Mouse (Mus musculus) midbrain, embryonic 12.5 days (tissue): ENCODE results near the gene Pgpep1. TPM values are rescaled to one million over a fixed set of nuclear protein-coding genes. Genes with fewer than 3 reads are reported as not detected.
A peak's percentile ranks its signal among the peaks of the same experiment; 100 is the strongest.

Experiments used
- ATAC-seq: fragments of 200-750 bp; cut with Nextera tagmentation; 2 replicates; pipeline ENCODE4 v1.8.0; 2017; ENCODE audit warnings: low read depth, moderate TSS enrichment, moderate library complexity; ENCODE audit not compliant: low FRiP score
- H3K27ac ChIP-seq: fragments of 300-500 bp; sonication (generic); replicated peaks from 2 replicates; pipeline ENCODE4 v1.5.1; 2016; ENCODE audit warnings: mild to moderate bottlenecking
- H3K27me3 ChIP-seq: fragments of 300-500 bp; sonication (generic); 2 replicates; pipeline ENCODE4 v1.6.1; 2016; ENCODE audit warnings: mild to moderate bottlenecking
- H3K36me3 ChIP-seq: fragments of 300-500 bp; sonication (generic); 2 replicates; pipeline ENCODE4 v1.6.1; 2016
- H3K4me1 ChIP-seq: fragments of 300-500 bp; sonication (generic); 2 replicates; pipeline ENCODE4 v1.6.1; 2016
- H3K4me2 ChIP-seq: fragments of 300-500 bp; sonication (generic); replicated peaks from 2 replicates; pipeline ENCODE4 v1.6.1; 2016; ENCODE audit warnings: mild to moderate bottlenecking, moderate library complexity
- H3K4me3 ChIP-seq: fragments of 300-500 bp; sonication (generic); 2 replicates; pipeline ENCODE4 v1.5.1; 2016; ENCODE audit warnings: mild to moderate bottlenecking
- H3K9ac ChIP-seq: fragments of 300-500 bp; sonication (generic); replicated peaks from 2 replicates; pipeline ENCODE4 v1.6.1; 2016; ENCODE audit warnings: mild to moderate bottlenecking, moderate library complexity
- H3K9me3 ChIP-seq: fragments of 300-500 bp; sonication (generic); 2 replicates; pipeline ENCODE4 v1.6.1; 2016; ENCODE audit warnings: mild to moderate bottlenecking
- WGBS: fragments of 180-500 bp; shearing (Covaris S2); methylation state at CpG from one replicate; pipeline ENCODE4 v1.1.7; 2016; 5-methylcytosine and 5-hydroxymethylcytosine counted together
- polyA plus RNA-seq: library from polyadenylated mRNA; unstranded; fragments of >200 nt; fragmentation: Nextera tagmentation; extraction: Ambion mirVana; gene quantifications from 2 replicates; pipeline ENCODE4 v1.2.1, GENCODE M21; 2016

Gene Pgpep1
- polyA plus RNA-seq, 1 experiment from 2014 or later, result 93.7 TPM

DNA sequence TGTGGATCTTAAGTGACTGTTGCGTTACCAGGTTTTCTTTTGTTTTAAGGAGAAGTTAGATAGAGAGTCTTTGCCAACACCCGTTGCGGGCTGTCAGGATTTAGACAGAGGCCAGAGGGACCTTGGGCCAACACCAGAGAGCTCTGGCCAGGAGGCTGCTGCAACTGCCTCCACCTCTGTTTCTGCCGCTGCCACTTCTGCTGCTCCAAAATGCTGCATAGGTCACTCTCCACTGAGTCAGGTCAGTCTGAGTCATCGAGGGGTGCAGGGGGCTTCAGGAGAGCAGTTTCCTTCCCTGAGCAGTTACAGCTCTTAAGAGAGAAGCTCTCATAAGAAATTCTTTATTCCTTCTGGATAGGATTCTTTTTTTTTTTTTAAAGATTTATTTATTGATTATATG is 33.1 kb downstream of the Pgpep1 start:
- Histone ChIP-seq H3K4me1 (peaks cover 14% of the 10 kb centered on the region; the same call in 1 of the 2 replicates), H3K4me3 (no peak overlapping the region), H3K9ac (no peak overlapping the region), H3K4me2 (no peak overlapping the region), H3K36me3 (no peaks in the 10 kb centered on the region), H3K27me3 (peaks cover 36% of the 10 kb centered on the region), H3K27ac (no peak overlapping the region), H3K9me3 (no peaks in the 10 kb centered on the region)
- 90% methylated on average over 5 of the region's 5 CpGs for WGBS
- ATAC-seq, result no peak

DNA sequence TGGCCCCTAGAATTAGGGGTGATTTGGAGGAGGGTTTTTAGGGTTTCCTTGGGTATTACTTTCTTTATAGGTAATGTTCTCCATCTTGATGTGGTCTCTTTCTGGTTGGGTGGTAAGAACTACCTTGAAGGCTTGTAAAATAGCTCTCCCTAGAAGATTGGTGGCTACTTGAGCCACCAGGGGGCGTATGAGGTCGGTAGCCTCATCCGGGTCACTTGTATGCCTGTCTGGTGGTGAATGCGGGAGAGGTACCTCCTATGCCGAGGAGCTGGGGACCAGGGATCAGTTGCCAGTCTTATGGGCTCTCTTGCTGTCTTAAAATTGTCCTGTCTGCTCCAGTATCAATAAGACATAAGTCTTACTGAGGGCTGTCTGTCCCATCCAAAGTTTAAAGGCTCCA is 35.1 kb downstream of the Pgpep1 start:
- no peak for ATAC-seq
- Histone ChIP-seq H3K9me3 (no peaks in the 10 kb centered on the region), H3K4me2 (no peak overlapping the region), H3K4me3 (no peak overlapping the region), H3K27ac (no peak overlapping the region), H3K4me1 (peaks cover 9% of the 10 kb centered on the region; the same call in 1 of the 2 replicates), H3K9ac (no peak overlapping the region), H3K36me3 (no peaks in the 10 kb centered on the region), H3K27me3 (peaks cover 40% of the 10 kb centered on the region)
- WGBS, result 14% methylated on average over 5 of the region's 5 CpGs

DNA sequence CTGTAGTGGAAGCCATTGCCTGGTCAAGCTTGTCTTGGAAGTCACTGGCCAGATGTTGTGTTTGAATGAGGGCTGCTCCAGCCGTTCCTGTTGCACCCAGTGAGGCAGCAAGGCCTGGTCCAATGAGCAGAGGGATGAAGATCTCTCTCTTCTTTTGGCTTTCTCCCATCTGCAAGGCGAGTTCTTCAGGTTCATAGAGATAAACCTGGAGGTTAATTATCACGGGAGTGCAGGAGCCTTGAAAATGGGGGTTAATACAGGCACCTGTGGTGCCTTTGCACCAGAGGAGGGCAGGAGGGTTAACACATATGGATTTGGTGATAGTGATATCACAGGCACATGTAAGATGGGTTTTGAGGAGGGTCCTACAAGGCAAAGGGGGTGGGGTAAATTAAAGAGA is 38.0 kb downstream of the Pgpep1 start:
- no peak for ATAC-seq
- Histone ChIP-seq H3K9me3 (no peaks in the 10 kb centered on the region), H3K4me3 (no peak overlapping the region), H3K27ac (no peak overlapping the region), H3K4me1 (peaks cover 10% of the 10 kb centered on the region), H3K9ac (no peak overlapping the region), H3K4me2 (no peak overlapping the region), H3K36me3 (no peaks in the 10 kb centered on the region), H3K27me3 (peaks cover 36% of the 10 kb centered on the region)
- 67% methylated on average over 3 of the region's 3 CpGs for WGBS

DNA sequence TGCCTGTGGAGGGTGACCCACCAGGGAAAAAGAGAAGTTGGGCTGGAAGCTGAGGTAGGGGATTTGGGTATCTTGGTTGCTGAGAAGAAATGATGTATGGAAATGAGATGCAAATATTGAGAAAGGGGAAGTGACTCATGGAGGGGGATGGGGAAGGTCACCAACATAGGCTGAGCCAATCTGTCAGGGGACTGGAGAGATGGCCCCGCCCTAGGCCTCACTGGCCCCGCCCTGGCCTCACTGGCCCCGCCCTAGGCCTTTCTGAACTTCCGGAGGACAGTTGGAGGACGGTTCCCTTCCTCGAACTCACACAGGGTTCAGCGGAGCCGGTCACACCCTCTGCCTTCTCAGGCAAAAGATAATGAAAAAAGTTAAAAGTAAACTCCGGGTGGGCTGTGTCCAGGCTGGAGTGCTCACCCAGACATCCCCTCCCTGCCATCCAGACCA is 41.3 kb downstream of the Pgpep1 start:
- WGBS, result 34% methylated on average over 9 of the region's 9 CpGs
- no peaks in the 10 kb centered on the region for H3K9me3 ChIP-seq
- H3K27me3 ChIP-seq, result peaks cover 31% of the 10 kb centered on the region
- H3K4me2 ChIP-seq, result no peak overlapping the region
- H3K27ac ChIP-seq, result no peak overlapping the region
- H3K4me3 ChIP-seq, result no peak overlapping the region
- no peaks in the 10 kb centered on the region for H3K36me3 ChIP-seq
- no peak overlapping the region for H3K9ac ChIP-seq
- peaks cover 10% of the 10 kb centered on the region for H3K4me1 ChIP-seq
- ATAC-seq, result peak; percentile 67; the same call in 1 of the 2 replicates

DNA sequence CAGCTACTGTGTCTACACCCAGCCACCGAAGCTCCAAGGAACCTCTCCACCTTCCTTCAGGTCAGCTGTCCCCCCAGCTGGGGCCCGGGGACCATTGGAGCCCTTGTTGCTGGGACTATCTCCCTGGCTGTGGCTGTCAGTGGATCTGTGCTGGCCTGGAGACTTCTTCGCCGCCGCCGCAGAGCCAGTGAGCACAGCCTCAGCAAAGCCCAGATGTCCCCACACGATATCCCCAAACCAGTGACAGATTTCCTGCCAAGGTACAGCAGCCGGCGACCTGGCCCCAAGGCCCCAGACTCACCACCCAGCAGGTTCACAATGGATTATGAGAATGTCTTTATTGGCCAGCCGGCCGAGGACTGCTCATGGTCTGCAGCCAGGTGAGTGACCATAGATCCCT is 42.2 kb downstream of the Pgpep1 start:
- no peak overlapping the region for H3K4me2 ChIP-seq
- peaks cover 29% of the 10 kb centered on the region for H3K27me3 ChIP-seq
- no peak for ATAC-seq
- H3K4me1 ChIP-seq, result peaks cover 10% of the 10 kb centered on the region
- no peak overlapping the region for H3K4me3 ChIP-seq
- no peaks in the 10 kb centered on the region for H3K9me3 ChIP-seq
- H3K27ac ChIP-seq, result no peak overlapping the region
- H3K36me3 ChIP-seq, result no peaks in the 10 kb centered on the region
- 78% methylated on average over 11 of the region's 11 CpGs for WGBS
- H3K9ac ChIP-seq, result no peak overlapping the region

DNA sequence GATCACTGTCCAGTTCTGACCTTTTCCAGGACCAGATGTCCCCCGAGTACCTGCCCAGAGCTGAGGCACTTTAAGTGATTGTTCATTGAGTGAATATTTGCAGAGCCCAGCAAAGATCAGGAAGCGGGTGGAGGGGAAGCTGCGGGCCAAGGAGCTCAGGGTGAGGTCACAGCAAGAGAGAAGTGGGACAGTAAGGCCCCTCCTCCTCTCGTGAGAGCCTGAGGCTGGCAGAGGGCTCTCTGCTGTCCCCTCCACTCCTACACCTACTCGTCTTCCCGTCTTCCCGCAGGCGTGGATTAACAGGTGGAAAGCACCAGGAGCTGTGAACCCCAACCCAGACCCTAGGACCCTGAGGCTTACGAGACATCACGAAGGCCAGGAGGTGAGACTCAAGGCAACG is 43.5 kb downstream of the Pgpep1 start:
- 61% methylated on average over 11 of the region's 11 CpGs for WGBS
- Histone ChIP-seq H3K4me1 (peaks cover 12% of the 10 kb centered on the region), H3K9ac (no peak overlapping the region), H3K4me3 (no peak overlapping the region), H3K9me3 (no peaks in the 10 kb centered on the region), H3K4me2 (no peak overlapping the region), H3K36me3 (no peaks in the 10 kb centered on the region), H3K27me3 (peaks cover 15% of the 10 kb centered on the region), H3K27ac (no peak overlapping the region)
- ATAC-seq, result no peak

DNA sequence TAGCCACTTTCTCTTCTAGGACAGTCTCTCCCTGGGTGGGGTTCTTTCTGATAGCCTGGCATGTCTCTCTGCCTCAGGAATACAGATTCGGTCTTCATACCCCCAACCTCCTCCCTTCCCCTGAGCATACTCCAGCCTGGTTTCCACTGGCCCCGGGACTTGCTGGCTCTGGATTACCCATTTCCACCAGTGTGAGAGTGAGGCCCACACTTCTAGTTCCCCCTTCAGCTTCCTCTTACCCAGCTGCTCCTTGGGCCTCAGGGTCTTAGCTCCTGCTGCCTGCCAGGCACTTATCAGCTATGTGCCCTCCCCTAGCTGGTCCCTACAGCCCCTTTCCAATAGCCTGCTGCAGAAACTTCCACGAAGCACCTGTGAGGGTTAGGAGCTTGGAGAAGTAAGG is 44.3 kb downstream of the Pgpep1 start, which contains the start of gene Lrrc25:
TSS of gene Lrrc25 (plus strand) at position 262 of the 400 bp plus-strand sequence.
- ATAC-seq, result no peak
- no peaks in the 10 kb centered on the region for H3K9me3 ChIP-seq
- H3K27ac ChIP-seq, result no peak within 1 kb of the TSS
- peaks cover 13% of the 10 kb centered on the region for H3K27me3 ChIP-seq
- no peak within 1 kb of the TSS for H3K4me2 ChIP-seq
- WGBS, result 84% methylated on average over 3 of the region's 3 CpGs
- peaks cover 19% of the 10 kb centered on the region for H3K4me1 ChIP-seq
- H3K4me3 ChIP-seq, result no peak within 1 kb of the TSS
- H3K9ac ChIP-seq, result no peak within 1 kb of the TSS
- H3K36me3 ChIP-seq, result no peaks in the 10 kb centered on the region

DNA sequence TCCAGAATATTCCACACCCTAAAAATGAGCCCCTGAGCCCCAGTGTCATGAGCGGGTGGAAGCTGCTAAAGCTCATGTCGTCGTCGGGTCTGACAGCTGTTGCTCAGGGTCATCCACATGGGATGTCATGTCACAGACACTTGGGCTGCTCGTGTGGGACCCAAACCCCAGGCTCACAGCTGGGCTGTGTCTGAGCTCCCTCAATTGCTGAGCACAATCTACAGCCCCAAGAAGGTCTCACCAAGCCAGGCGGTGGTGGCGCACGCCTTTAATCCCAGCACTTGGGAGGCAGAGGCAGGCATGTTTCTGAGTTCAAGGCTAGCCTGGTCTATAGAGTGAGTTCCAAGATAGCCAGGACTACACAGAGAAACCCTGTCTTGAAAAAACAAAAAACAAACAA is 44.9 kb downstream of the Pgpep1 start:
- Histone ChIP-seq H3K9ac (no peak overlapping the region), H3K4me3 (no peak overlapping the region), H3K4me2 (no peak overlapping the region), H3K27me3 (peaks cover 6% of the 10 kb centered on the region; the same call in 1 of the 2 replicates), H3K4me1 (peaks cover 25% of the 10 kb centered on the region), H3K36me3 (no peaks in the 10 kb centered on the region), H3K27ac (no peak overlapping the region), H3K9me3 (no peaks in the 10 kb centered on the region)
- WGBS, result 87% methylated on average over 8 of the region's 8 CpGs
- ATAC-seq, result no peak

DNA sequence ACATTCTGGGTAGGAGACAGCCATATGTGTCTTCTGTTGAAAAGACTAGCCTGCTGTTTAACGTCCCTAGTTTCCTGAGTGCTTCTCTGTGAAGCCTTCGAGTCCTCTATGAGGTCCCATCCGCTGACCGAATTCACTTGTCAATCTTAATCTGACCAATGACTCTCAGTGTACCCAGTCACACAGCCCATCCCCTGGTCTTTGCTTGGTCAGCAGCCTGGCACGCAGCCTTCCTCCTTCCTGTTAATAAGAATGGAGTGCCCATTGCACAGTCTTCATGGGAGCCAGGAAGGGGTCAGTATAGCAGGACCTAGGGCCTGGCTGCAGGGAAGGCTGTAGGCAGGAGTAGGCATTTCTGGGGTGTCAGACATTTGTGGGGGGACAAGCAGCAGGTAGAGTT is 45.7 kb downstream of the Pgpep1 start:
- ATAC-seq, result no peak
- Histone ChIP-seq H3K4me3 (no peak overlapping the region), H3K9ac (no peak overlapping the region), H3K4me1 (peaks cover 33% of the 10 kb centered on the region), H3K27me3 (peaks cover 5% of the 10 kb centered on the region; the same call in 1 of the 2 replicates), H3K4me2 (no peak overlapping the region), H3K36me3 (no peaks in the 10 kb centered on the region), H3K27ac (no peak overlapping the region), H3K9me3 (no peaks in the 10 kb centered on the region)
- 84% methylated on average over 5 of the region's 5 CpGs for WGBS

DNA sequence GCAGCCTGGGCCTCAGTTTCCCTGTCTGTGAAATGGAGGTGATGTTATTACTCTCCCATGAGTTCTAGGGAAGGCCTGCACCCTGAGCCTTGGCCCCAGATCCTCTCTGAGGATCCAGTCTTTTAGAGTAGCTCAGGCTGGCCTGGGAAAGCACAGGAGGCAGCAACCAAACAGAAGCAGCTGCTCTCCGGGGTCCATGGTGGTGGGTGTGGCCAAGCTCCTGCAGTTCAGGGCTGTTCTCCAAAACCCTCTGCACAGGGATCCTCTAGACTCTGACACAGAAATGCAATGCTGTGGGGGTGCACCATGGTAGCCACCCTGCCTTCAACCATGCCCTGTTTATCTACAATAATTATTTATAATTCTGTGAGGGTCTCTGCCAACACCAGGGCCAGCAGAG is 46.4 kb downstream of the Pgpep1 start:
- WGBS, result 69% methylated on average over 1 of the region's 1 CpGs
- ATAC-seq, result no peak
- Histone ChIP-seq H3K27me3 (peaks cover 5% of the 10 kb centered on the region; the same call in 1 of the 2 replicates), H3K9me3 (no peaks in the 10 kb centered on the region), H3K27ac (no peak overlapping the region), H3K36me3 (no peaks in the 10 kb centered on the region), H3K4me2 (no peak overlapping the region), H3K4me1 (peaks cover 35% of the 10 kb centered on the region), H3K9ac (no peak overlapping the region), H3K4me3 (no peak overlapping the region)

DNA sequence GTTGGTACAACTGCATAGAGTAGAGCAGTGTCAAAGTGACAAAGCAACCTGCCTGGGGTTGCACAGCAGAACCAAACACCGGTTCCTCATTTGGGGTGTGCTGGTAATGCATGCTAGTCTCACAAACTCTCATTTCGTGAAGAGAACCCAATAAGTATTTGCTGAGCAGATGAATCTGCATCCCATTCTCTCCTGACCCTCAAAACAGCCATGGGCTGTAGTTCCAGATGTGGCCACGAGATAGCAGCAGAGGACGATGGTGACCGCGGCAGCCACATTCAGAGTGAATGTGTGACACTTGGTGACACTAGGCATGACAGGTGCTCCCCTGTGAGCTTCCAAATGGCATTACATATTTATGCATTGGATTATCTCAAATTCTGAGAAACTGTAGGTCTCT is 48.3 kb downstream of the Pgpep1 start:
- Histone ChIP-seq H3K4me1 (peaks cover 46% of the 10 kb centered on the region), H3K27ac (0 out of 2 replicates have a peak overlapping the region, but pooled peaks have one; percentile 2)

DNA sequence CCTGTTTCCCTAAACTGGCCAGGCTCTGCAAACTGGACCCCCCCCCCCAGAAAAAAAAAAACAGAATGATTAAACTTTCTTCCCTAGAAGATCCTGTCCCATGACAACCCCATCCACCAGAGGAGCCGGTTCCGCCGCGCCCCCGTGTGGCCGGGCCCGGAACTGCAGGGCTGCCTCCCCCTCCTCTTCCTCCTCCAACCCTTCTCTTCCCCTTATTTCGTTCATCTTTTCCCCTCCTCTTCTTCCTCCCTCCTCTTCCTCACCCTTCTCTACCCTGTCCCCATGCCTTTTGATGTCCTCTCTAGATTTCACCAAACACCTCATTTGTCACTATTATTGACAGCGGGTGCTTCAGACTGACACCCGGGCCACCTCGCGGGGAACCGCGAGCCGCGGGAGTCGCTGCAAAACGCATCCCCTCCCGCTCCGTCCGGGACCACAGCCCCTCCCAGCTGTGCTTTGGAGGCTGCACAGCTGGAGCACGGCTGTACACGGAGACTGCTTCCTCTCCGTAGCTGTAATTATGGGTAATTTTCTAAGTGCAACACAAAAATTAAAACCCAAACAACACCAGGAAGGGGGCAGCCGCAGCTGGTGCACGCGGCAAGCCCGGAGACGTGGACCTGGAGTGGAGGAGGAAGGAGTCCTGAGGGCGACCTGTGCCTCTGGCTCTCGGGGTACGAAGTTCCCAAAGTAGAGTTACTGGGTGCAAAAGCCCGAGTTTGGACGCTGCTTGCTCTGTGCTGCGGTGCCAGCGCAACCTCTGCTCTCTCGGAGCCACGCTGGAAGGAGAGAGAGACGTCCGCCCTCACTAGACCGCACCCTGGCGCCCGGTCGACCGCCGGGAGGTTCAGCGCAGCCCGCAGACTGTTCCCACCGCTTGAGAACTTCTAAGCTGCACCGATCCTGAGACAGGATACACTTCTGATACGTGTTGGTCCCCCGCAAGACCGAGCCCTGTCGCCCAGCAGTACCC is 49.1 kb downstream of the Pgpep1 start:
- no peak for ATAC-seq
- H3K4me1 ChIP-seq, result peaks cover 47% of the 10 kb centered on the region

More for the DNA sequence above, 48.3 kb downstream of the Pgpep1 start:
- H3K36me3 ChIP-seq, result no peaks in the 10 kb centered on the region
- H3K9me3 ChIP-seq, result no peaks in the 10 kb centered on the region
- no peak overlapping the region for H3K9ac ChIP-seq
- peaks cover 5% of the 10 kb centered on the region for H3K27me3 ChIP-seq
- peak overlapping the region; percentile 90 for H3K4me2 ChIP-seq
- peak overlapping the region; percentile 49 for H3K4me3 ChIP-seq
- under 1% methylated on average over 6 of the region's 6 CpGs for WGBS
- ATAC-seq, result no peak

More for the DNA sequence above, 49.1 kb downstream of the Pgpep1 start:
- Histone ChIP-seq H3K27me3 (peaks cover 5% of the 10 kb centered on the region), H3K9me3 (no peaks in the 10 kb centered on the region), H3K36me3 (no peaks in the 10 kb centered on the region), H3K4me3 (peak overlapping the region; percentile 49), H3K4me2 (peak overlapping the region; percentile 90), H3K9ac (peak overlapping the region; percentile 59), H3K27ac (peak overlapping the region; percentile 26; the same call in 1 of the 2 replicates)
- under 1% methylated on average over 54 of the region's 54 CpGs for WGBS
